Mouse (Mus musculus) left cerebral cortex, adult 18-20 months (tissue): Measurements from ENCODE around the gene Hcar1. TPM values are rescaled to one million over a fixed set of nuclear protein-coding genes. Genes with fewer than 3 reads are reported as not detected.

Experiments
- DNase-seq, 2 experiments: peaks; one replicate each; pipeline ENCODE4 v3.0.0; 2021 to 2022; ENCODE audit warnings: low spot score in 2 of 2, mixed read lengths in 1 of 2
- total RNA-seq, 2 experiments: library from RNA; stranded (reverse); gene quantifications; 2 replicates each; pipeline ENCODE4 v1.2.3; 2021

The Hcar1 gene
- total RNA-seq, 2 experiments from 2014 or later: 1.7 to 2.2 TPM

DNA sequence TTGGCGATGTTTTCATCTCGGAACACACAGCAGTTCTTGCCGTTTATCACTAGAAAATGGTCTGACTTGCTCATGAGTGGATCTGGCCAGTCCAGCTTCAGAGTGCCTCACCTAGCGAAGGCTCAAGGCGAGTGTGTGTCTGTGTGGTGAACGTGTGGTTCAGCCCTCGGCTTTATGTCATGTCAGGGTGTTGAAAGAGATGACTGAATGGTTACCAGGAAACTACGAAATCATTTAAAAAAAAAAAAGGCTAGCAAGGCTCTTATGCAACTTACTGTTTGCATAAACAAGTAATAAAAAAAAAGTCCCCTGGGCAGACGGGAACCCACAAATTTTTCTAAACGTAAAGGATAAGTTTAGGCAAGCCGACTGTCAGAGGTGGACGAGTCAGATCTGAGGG, 14.5 kb downstream of the Hcar1 start, which contains the start of gene Hcar2:
Gene Hcar2, minus strand, starts transcription at position 135 of the 400 bp plus-strand sequence.
- DNase-seq: no peak

GRCm38 (mm10) chr5:123863934-123864333, 15.9 kb downstream of the Hcar1 start:
- no peak for DNase-seq

DNA sequence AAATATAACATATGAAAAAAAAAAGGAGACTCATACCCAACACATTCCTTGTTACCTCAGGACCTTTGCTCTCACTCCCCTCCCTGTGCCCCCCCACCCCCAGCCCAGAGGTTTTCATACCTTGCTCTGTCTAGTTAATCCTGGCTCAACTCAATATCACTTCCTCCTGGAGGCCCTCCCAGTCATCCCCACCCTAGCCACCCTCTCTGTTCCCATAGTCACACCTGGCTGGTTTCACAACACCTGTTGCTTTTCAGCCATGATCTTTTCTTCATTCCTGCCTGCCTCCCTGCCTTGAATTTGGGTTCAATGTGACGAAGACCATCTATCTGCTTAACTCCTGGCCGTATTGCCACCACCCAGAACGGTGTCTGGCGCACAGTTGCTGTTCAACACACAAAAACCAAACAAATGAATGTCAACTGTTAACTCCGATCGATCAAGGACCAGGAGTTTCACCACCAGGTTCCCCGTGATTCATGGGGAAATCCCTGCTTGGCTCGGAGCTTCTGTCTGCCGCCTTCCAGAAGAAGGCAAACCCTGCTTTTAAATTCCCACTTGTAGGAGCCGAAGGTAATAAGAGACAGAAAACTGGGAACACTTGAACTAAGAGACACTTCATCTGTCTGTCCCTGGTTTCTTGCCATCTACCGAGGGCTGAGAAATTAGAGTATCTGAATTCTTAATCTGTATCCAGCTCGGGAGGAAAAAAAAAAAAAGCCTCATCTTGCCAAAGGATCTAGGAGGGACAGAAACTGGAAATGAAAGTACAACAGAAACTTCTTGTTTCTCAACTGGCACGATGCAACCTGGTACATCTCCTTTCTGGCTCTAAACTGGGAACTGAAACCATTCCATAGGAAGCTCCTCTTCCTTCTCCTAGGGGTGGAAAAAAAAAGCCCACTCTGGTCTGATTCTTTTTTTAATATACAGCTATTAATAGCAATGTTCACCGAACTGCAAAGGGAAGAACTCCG, 17.2 kb downstream of the Hcar1 start:
- no peak for DNase-seq

DNA sequence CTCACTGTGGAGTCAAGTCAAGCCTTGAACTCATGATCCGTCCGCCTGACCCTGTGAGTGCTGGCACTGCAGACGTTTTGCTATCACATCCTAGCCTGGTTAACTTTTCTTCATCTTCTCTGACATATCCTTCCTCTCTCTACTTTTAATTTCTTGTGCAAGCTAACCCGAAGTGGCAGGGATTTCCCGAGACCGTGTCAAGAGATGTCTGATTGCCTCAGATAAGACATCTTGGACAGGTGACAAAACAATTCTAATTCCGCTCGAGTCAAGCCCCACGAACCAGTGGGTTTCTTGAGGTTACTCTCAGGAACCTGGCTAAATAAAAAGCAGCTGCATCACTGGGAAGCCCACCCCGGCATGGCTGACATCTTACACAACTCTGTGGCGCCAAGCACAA, 21.0 kb downstream of the Hcar1 start:
- DNase-seq: no peak

- DNase-seq: no peak
Measured at GRCm38 (mm10) chr5:123854511-123854910, 25.3 kb downstream of the Hcar1 start.

DNA sequence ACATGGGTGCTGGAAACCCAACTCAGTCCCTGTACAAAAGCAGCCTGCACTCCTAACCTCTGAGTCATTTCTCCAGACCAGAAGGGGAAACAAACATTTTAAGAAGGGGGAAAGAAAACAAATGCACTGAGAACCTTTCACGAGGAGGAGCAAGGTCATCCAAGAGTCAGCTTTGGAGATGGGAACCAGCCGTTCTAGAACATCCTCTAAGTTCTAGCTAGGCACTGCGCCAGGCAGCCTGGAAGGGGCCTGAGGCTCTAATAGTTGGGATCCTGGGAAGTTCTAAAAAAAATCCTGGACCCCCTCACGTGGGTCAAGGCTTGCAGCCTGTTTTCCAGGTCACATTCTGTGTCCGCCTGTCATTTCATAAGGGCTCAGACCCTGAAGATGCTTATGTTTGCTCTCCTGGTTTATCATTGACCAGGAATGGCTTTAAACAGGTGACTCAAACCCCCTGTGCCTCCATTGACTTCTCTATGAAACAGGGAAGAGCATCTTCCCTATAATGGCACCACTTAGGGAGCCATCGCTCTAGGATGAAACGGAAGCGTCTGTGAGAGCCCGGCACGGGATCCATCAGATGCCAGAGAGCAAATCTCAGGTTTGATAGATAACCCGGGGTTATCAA, 25.8 kb downstream of the Hcar1 start:
- DNase-seq: no peak

DNA sequence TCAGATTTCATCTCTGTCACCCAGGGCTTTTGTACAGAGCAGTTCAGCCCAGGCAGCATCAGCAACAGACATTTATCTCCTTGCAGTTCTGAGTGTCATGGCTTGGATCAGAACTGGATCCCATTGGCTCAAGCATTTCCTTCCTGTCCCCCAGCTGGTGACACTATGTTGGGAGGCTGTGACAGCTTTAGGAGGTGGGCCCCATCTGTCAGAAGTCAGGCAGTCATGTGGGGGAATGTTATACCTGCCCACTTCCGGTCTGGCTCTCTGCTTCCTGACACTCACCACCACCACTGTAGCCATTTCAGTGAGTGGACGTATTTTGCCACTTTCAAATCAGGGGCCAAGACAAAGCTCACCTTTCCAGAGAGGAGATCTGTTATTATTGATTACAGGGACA, 28.4 kb downstream of the Hcar1 start:
- DNase-seq: no peak

GRCm38 (mm10) chr5:123844316-123844715, 35.5 kb downstream of the Hcar1 start:
- DNase-seq: no peak

DNA sequence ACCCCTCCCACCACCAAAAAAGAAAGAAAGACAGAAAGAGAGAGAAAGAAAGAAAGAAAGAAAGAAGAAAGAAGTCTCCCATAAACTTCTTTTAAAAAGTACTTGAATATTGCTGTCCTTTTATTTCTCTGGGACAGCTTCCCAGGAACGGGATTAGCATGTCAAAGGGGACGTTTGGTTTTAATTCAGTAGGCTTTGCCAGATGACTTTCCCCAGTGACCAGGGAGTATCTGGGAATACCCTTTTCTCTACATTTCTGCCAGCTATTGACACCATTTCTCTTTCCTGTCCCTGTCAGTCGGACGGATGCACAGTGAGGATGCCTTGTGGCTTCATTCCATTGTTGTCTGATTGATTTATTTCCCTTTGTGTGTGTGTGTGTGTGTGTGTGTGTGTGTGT, 36.0 kb downstream of the Hcar1 start:
- no peak for DNase-seq

GRCm38 (mm10) chr5:123842935-123843282, 36.9 kb downstream of the Hcar1 start:
- DNase-seq: no peak

DNA sequence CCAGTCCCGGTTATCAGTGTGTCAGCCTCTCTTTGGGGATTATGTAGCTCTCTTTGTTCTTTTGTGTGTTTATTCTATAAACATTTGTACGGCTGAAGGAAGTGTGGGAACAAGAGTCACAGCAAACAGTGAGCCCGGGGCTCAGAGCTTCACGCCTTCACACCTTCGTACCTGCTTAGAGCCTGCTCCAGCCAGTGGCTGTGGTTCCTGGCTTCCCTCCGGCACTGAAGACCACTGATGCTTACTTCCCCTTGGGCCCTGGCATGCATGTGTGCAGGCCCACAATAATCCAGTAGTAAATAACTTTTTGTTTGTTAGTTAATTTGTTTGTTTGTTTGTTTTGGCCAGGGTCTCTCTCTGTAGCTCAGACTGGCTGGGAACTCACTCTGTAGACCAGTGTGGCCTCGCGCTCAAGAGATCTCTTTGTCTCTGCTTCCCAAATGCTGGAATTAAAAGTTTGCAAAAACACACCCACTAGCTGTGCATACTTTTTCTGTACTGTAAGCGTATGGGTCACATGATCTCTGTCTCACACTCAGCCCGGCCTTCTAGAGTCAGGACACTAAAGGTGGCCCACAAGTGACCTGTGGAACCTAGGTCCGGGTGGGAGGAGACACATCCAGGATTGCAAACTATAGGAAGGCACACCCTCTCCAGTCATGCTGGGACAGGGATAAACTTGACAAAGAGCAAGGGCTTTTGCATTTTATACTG, 37.4 kb downstream of the Hcar1 start:
- no peak for DNase-seq

- no peak for DNase-seq
Measured at GRCm38 (mm10) chr5:123837371-123837770, 42.4 kb downstream of the Hcar1 start.

DNA sequence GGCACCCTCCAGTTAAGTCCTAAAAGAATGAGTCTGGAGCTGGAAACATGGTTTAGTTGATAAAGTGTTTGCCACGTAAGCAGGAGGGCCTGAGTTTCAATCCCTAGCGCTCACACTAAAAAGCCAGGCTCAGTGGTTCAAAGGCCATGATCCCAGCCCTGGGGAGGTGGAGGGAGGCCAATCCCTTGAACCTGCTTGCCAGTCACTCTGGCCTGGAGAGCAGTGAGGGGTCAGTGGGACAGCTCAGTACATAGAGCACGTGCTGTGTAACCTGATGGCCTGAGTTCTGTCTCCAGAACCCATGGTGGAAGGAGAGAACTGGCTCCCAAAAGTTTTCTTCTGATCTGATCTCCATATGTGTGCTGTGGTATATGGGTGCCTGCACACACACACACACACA, 45.0 kb downstream of the Hcar1 start:
- no peak for DNase-seq

GRCm38 (mm10) chr5:123832309-123832708, 47.5 kb downstream of the Hcar1 start:
- no peak for DNase-seq

DNA sequence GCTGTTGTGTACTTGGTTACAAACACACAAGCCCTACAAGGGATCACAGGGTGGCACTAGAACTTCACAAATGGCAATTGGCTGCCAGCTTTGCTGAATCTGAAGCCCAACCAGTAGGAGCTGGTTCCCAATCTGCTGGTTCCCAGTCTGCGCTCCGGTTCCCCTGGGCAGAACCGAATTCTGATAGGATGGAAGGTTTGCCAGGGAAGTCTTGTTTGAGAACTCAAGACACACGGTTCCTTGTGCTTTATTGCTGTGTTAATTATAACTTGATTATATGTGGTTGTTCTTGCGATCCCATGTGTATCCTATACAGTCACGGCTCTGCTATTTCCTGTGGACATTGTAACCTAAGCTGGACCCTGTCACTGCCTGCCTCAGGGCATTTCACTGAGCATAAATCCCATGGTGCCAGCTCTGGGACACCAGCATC, 52.1 kb downstream of the Hcar1 start:
- DNase-seq: no peak

Other genes with a start within 250 kb of the Hcar1 start
- gene Clip1, start 195.4 kb downstream of the Hcar1 start, total RNA-seq: 100 to 1,000 TPM; 132 to 133 TPM
- 10 to 100 TPM; 43.0 to 49.4 TPM for gene Zcchc8, start 158.9 kb downstream of the Hcar1 start, total RNA-seq
- gene Rsrc2, start 130.6 kb downstream of the Hcar1 start, total RNA-seq: 10 to 100 TPM; 79.4 to 88.4 TPM
- 1 to 10 TPM in 1 of 2 experiments, under 1 TPM in 1; 0.89 to 1.1 TPM for gene Kntc1, start 130.3 kb downstream of the Hcar1 start, total RNA-seq
- not detected for gene Hcar2, start 14.5 kb downstream of the Hcar1 start, total RNA-seq
- 10 to 100 TPM; 68.1 to 74.0 TPM for gene Denr, start 27.2 kb upstream of the Hcar1 start, total RNA-seq
- gene Gm43518, start 47.4 kb upstream of the Hcar1 start, total RNA-seq: 1 to 10 TPM in 1 of 2 experiments, under 1 TPM in 1; 0.80 to 1.1 TPM
- 1 to 10 TPM; 2.5 to 2.7 TPM for gene Ccdc62, start 50.7 kb upstream of the Hcar1 start, total RNA-seq
- 10 to 100 TPM; 66.5 to 67.7 TPM for gene Hip1r, start 93.6 kb upstream of the Hcar1 start, total RNA-seq
- gene Vps37b, start 152.2 kb upstream of the Hcar1 start, total RNA-seq: 10 to 100 TPM; 43.2 to 50.5 TPM
- 10 to 100 TPM; 53.1 to 57.1 TPM for gene Abcb9, start 215.8 kb upstream of the Hcar1 start, total RNA-seq
- gene Ogfod2, start 232.3 kb upstream of the Hcar1 start, total RNA-seq: 10 to 100 TPM; 36.3 to 39.2 TPM
- 10 to 100 TPM; 60.7 to 65.3 TPM for gene Arl6ip4, start 236.1 kb upstream of the Hcar1 start, total RNA-seq